Mouse (Mus musculus) cortical plate, adult 2 months (tissue): ENCODE results near the gene Fbxo36.

Experiments used
- CTCF ChIP-seq: fragments of 200-500 bp; IDR thresholded peaks from 2 replicates; pipeline ENCODE4 v1.5.1; 2011; ENCODE audit warnings: mild to moderate bottlenecking, control low read depth, low read length; ENCODE audit not compliant: insufficient read depth; ENCODE audit errors: extremely low read depth
- POLR2A ChIP-seq: fragments of 200-500 bp; IDR thresholded peaks from 2 replicates; pipeline ENCODE4 v1.6.1; 2011; ENCODE audit warnings: mild to moderate bottlenecking, low read length, control low read depth; ENCODE audit not compliant: insufficient read depth; ENCODE audit errors: extremely low read depth

DNA sequence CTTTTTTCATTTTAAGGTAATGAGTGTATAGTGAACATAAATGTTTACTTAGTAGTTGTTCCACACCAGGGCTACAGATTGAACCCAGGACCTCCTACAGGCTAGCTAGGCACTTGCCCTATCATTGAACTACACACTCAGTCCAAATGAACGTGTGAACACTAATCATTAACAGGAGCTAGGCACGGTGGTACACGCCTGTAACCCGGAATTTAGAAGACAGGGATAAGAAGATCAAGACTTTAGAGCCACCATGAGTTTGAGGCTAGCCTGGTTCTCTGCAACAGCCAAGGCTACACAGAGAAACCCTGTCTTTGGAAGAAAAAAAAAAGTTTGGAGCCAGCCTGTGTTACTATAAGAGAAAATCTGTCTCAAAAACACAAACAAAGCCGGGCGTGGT lies 20.0 kb downstream of the Fbxo36 start:
- no peak for TF ChIP-seq CTCF
- TF ChIP-seq POLR2A, result no peak
